Mouse (Mus musculus) brain, embryonic 14.5 days (tissue): ENCODE results near the gene Vps25.

Experiments used
- CTCF ChIP-seq: fragments of 200-500 bp; IDR thresholded peaks from 2 replicates; pipeline ENCODE4 v1.5.1; 2012; ENCODE audit warnings: inconsistent platforms, mild to moderate bottlenecking, moderate library complexity, borderline replicate concordance; ENCODE audit not compliant: insufficient read depth, insufficient read length; ENCODE audit errors: extremely low read depth
- POLR2A ChIP-seq: fragments of 200-500 bp; IDR thresholded peaks from 2 replicates; pipeline ENCODE4 v1.6.1; 2012; ENCODE audit warnings: mild to moderate bottlenecking, inconsistent platforms, borderline replicate concordance; ENCODE audit not compliant: poor library complexity, insufficient read depth, insufficient read length, severe bottlenecking; ENCODE audit errors: extremely low read depth

GRCm38 (mm10) chr11:101307744-101308143, 54.2 kb downstream of the Vps25 start:
- TF ChIP-seq POLR2A (no peak), CTCF (no peak)
